Mouse (Mus musculus) R1 (cell line): ENCODE results near the gene Lrrc4.

Experiments
- DNase-seq: peaks from one replicate; pipeline ENCODE4 v3.0.0-alpha.2; 2018; ENCODE audit warnings: low read depth, low spot score

Lrrc4 gene

GRCm38 (mm10) chr6:28680537-28680936, 151.0 kb downstream of the Lrrc4 start:
- DNase-seq: no peak

GRCm38 (mm10) chr6:28678896-28679295, 152.7 kb downstream of the Lrrc4 start:
- no peak for DNase-seq

GRCm38 (mm10) chr6:28674686-28675085, 156.9 kb downstream of the Lrrc4 start:
- no peak for DNase-seq

- DNase-seq: no peak
These were observed 159.2 kb downstream of the Lrrc4 start for GRCm38 (mm10) chr6:28672388-28672787.

- DNase-seq: no peak
These were observed 162.3 kb downstream of the Lrrc4 start for GRCm38 (mm10) chr6:28669251-28669650.

GRCm38 (mm10) chr6:28667586-28667985, 164.0 kb downstream of the Lrrc4 start:
- no peak for DNase-seq

- no peak for DNase-seq
These were observed 166.8 kb downstream of the Lrrc4 start for GRCm38 (mm10) chr6:28664716-28665115.

- no peak for DNase-seq
These were observed 167.9 kb downstream of the Lrrc4 start for GRCm38 (mm10) chr6:28663670-28664069.

GRCm38 (mm10) chr6:28663004-28663403, 168.5 kb downstream of the Lrrc4 start:
- no peak for DNase-seq

GRCm38 (mm10) chr6:28656511-28656910, 175.0 kb downstream of the Lrrc4 start:
- no peak for DNase-seq

GRCm38 (mm10) chr6:28645231-28645630, 186.3 kb downstream of the Lrrc4 start:
- no peak for DNase-seq

- DNase-seq: no peak
These were observed 188.6 kb downstream of the Lrrc4 start for GRCm38 (mm10) chr6:28642909-28643308.

- DNase-seq: no peak
These were observed 191.5 kb downstream of the Lrrc4 start for GRCm38 (mm10) chr6:28640088-28640487.

- no peak for DNase-seq
These were observed 195.8 kb downstream of the Lrrc4 start for GRCm38 (mm10) chr6:28635531-28636348.

GRCm38 (mm10) chr6:28635092-28635491, 196.5 kb downstream of the Lrrc4 start:
- no peak for DNase-seq

- DNase-seq: no peak
These were observed 197.9 kb downstream of the Lrrc4 start for GRCm38 (mm10) chr6:28633656-28634055.

GRCm38 (mm10) chr6:28633120-28633519, 198.4 kb downstream of the Lrrc4 start:
- DNase-seq: no peak

- no peak for DNase-seq
These were observed 200.6 kb downstream of the Lrrc4 start for GRCm38 (mm10) chr6:28630926-28631325.

- DNase-seq: no peak
These were observed 201.7 kb downstream of the Lrrc4 start for GRCm38 (mm10) chr6:28629866-28630265.

- DNase-seq: no peak
These were observed 203.1 kb downstream of the Lrrc4 start for GRCm38 (mm10) chr6:28628408-28628807.

GRCm38 (mm10) chr6:28622963-28623362, 208.6 kb downstream of the Lrrc4 start:
- no peak for DNase-seq

- DNase-seq: no peak
These were observed 209.0 kb downstream of the Lrrc4 start for GRCm38 (mm10) chr6:28622522-28622921.

GRCm38 (mm10) chr6:28621961-28622360, 209.6 kb downstream of the Lrrc4 start:
- DNase-seq: no peak

- no peak for DNase-seq
These were observed 210.1 kb downstream of the Lrrc4 start for GRCm38 (mm10) chr6:28621431-28621830.
